Mouse (Mus musculus): ENCODE data around the gene Stradb.

DNA sequence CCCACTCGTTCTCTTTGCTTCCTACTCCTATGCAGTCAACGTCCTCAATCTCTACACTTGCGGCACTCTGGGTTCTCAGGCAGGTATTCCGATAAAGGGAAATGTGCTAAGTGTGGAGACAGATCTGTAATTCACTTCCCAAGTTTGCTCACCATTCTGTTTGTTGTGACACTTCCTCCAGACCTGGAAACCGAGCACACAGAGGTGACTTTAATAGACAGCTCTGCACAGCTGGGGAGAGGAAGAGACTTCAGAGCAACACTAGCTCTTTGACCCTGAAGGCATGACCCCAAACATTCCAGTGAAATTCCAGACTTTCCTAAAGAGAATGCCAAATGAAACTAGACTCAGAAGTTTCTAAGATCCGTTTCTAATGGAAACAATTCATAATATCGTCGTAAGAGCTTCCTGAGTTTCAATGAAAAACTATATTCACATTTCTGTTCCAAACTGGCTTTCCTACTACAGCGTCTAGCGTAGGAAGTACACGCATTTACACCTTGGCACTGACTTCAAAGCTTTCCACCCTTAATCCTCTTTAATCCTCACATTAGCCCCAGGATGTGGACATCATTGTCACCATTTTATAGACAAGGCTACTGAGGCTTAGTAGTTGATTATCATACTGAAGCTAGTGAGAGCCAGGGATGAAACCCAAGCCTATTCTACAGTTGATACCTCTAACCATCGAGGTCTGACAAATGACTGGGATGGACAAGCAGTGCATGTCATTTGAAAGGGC lies 12.0 kb upstream of the Stradb start:
- TF ChIP-seq CTCF (IDR thresholded peaks at IDR 0.05; ENCODE audit: low read depth), result no peak
- no peak for TF ChIP-seq EP300 (IDR thresholded peaks at IDR 0.05; ENCODE audit: low read depth)

Measured in liver, embryonic 14.5 days (tissue).